Mouse (Mus musculus) 416B (cell line): ENCODE measurements at regions not wholly inside any gene's neighbourhood (a gene's known extent, or its start where the extent isn't known, plus 50 kb on each side); places are given as distances from the start of the nearest gene placed in this dataset.

Experiments
- DNase-seq: peaks from one replicate; pipeline ENCODE4 v3.0.0; 2011; ENCODE audit warnings: low read depth

DNA sequence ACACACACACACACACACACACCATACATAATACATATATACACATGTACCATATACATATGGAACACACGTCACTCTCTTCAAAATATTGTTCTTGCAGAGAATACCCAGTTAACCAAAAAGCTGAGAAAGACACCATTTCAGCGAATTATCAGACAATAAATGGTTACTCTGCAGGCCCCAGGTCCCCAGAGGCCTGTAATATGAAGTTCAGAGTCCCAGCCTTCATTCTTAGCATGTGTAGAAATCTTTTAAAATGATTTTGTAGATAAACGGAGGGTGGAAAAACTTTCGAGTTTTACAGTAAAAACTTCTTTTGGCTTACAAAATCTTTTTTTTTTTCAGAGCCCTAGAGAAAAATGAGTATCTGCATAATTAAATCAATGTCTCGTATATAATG lies 58.7 kb upstream of the Sash1 start:
- no peak for DNase-seq

DNA sequence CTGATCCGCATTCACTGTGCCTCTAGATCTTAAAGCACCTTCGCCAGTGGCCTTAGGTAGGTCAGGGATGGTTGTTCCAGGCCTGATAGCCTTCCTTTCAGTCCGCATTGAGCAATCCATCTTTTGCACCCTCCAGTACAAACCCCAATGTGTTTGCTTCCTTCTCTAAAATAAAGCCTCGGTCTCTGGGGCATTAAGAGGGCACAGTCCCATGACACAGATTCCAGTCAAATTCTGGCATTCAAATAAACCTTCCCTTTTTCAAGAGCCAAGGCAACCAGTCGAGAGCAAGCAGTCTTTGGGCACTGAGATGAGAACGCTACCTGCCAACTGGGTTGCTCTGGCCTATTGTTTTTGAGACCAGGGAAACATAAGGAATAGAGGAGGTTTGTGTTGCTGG lies 57.8 kb upstream of the Sash1 start:
- no peak for DNase-seq

DNA sequence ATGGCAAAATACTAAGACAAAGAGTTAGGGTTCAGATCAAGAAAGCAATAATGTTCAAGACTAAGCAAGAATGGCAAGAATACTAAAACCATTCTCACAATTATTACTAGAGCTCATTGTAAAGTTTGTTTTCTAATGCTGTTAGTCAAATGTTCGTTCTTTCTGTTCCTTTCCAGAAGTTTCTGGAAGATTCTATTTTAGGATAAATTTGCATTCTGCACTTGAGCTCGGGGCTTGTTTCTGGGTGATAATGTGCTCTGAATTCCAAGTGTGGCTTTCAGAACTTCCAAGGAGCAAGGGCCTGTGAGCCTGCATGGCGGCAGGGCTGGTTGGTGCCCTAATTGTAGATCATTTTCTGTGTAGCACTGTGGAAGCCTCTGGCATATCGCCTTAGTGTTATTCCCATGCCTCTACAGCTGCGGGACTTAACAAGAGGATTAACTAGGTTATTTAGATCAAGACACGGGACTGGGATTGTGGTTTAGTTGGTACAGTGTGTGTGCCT lies 57.1 kb upstream of the Sash1 start:
- DNase-seq, result no peak

DNA sequence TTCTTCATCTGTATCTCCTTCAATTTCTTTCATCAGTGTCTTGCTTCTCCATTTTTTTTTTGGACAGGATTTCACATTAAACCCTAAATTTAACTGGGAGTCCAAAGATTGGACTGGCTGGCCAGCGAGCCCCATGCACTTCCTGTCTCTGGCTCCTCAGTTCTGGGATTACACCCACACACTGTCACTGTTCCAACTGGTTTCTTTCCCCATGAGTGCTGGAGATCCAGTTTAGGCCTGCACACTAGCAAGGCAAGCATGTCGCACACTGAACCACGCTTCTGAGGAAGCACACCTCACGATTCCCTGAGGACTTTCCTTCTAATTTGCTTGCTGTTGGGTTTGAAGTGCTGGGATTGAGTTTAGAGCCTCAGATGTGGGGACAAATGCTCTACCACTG lies 50.5 kb upstream of the Sash1 start:
- no peak for DNase-seq
